Mouse (Mus musculus) intestine, postnatal 0 days (tissue): ENCODE measurements around the gene Usp7. TPM values are rescaled to one million over a fixed set of nuclear protein-coding genes. Genes with fewer than 3 reads are reported as not detected.
A peak's percentile ranks its signal among the peaks of the same experiment; 100 is the strongest.

Experiments
- ATAC-seq: fragments of 200-750 bp; cut with Nextera tagmentation; 2 replicates; pipeline ENCODE4 v1.8.0; 2017; ENCODE audit warnings: mild to moderate bottlenecking, moderate TSS enrichment, moderate library complexity
- H3K27ac ChIP-seq: fragments of 300-500 bp; sonication (generic); 2 replicates; pipeline ENCODE4 v1.5.1; 2014; ENCODE audit warnings: mild to moderate bottlenecking, low read depth, low read length, moderate library complexity
- H3K27me3 ChIP-seq: fragments of 300-500 bp; sonication (generic); replicated peaks from 2 replicates; pipeline ENCODE4 v1.6.1; 2014; ENCODE audit warnings: low read length, mixed read lengths; ENCODE audit not compliant: control insufficient read depth, insufficient read depth
- H3K36me3 ChIP-seq: fragments of 300-500 bp; sonication (generic); 2 replicates; pipeline ENCODE4 v1.6.1; 2014; ENCODE audit warnings: mild to moderate bottlenecking, moderate library complexity; ENCODE audit not compliant: control insufficient read depth, insufficient read depth
- H3K4me1 ChIP-seq: fragments of 300-500 bp; sonication (generic); replicated peaks from 2 replicates; pipeline ENCODE4 v1.6.1; 2014; ENCODE audit warnings: antibody characterized with exemption, low read length, mixed read lengths; ENCODE audit not compliant: control insufficient read depth, insufficient read depth
- H3K4me2 ChIP-seq: fragments of 300-500 bp; sonication (generic); replicated peaks from 2 replicates; pipeline ENCODE4 v1.6.1; 2014; ENCODE audit warnings: low read depth, mild to moderate bottlenecking, moderate library complexity
- H3K4me3 ChIP-seq: fragments of 300-500 bp; sonication (generic); 2 replicates; pipeline ENCODE4 v1.5.1; 2014; ENCODE audit warnings: low read depth, low read length
- H3K9ac ChIP-seq: fragments of 300-500 bp; sonication (generic); 2 replicates; pipeline ENCODE4 v1.6.1; 2014; ENCODE audit warnings: mild to moderate bottlenecking, low read depth, low read length
- H3K9me3 ChIP-seq: fragments of 300-500 bp; sonication (generic); 2 replicates; pipeline ENCODE4 v1.6.1; 2016; ENCODE audit warnings: mixed run types; ENCODE audit not compliant: control insufficient read depth
- CTCF ChIP-seq: sonication (generic); IDR thresholded peaks from 2 replicates; pipeline ENCODE4 v1.5.1; 2016; ENCODE audit warnings: low read depth, mild to moderate bottlenecking, control low read depth, antibody characterized with exemption, moderate library complexity
- WGBS: fragments of 180-500 bp; shearing (Covaris S2); extraction: QIAGEN DNeasy Blood & Tissue Kit; methylation state at CpG from one replicate; pipeline ENCODE4 v1.1.7; 2014; 5-methylcytosine and 5-hydroxymethylcytosine counted together
- polyA plus RNA-seq: library from polyadenylated mRNA; unstranded; fragments of >200 nt; fragmentation: Nextera tagmentation; extraction: Ambion mirVana; gene quantifications from 2 replicates; pipeline ENCODE4 v1.2.1, GENCODE M21; 2015

Gene Usp7
- polyA plus RNA-seq, 1 experiment from 2014 or later = 16.3 TPM

DNA sequence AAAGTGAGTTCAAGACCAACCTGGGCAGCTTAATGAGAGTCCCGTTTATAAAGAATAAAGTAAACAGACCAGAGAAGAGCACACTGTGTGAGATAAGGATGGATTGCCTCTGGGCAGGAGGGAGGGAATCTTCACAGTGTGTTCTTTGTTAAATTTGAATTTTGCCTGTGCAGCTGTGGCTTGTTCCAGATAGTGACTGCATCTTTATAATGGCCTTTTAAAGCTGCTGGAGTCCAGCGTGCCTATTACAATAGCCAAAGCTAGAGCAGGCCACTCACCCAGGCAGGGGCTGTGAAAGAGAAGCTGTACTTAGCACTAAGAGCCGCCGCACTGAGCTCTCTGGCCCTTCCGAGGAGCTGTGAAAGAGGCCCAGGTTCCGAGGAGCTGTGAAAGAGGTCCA lies 146.6 kb downstream of the Usp7 start:
- H3K9ac ChIP-seq = no peak overlapping the region
- no peaks in the 10 kb centered on the region for H3K9me3 ChIP-seq
- TF ChIP-seq CTCF = no peak
- no peak for ATAC-seq
- peaks cover 79% of the 10 kb centered on the region for H3K36me3 ChIP-seq
- no peak overlapping the region for H3K4me3 ChIP-seq
- WGBS = 75% methylated on average over 6 of the region's 6 CpGs
- no peak overlapping the region for H3K27ac ChIP-seq
- no peak overlapping the region for H3K4me2 ChIP-seq
- no peaks in the 10 kb centered on the region for H3K4me1 ChIP-seq
- H3K27me3 ChIP-seq = no peaks in the 10 kb centered on the region

DNA sequence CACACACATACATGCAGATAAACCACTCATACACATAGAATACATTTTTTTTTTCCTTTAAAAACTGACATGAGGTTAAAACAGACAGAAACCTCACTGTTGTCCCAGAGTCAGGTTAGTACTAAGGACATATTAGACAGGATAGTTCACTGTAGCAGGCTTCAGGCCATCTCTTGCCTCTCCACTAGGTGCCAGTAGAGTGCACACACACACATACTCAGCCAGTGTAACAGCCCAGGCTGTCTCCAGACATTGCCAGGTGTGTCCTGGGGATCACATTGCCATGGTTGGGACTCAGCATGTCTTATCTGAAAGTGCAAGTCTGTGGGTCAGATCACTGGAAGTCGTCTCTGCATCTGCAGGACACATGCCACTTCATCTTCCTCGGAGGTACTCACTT lies 148.3 kb downstream of the Usp7 start:
- peak; percentile 92 for TF ChIP-seq CTCF
- Histone ChIP-seq H3K36me3 (peaks cover 62% of the 10 kb centered on the region), H3K4me3 (no peak overlapping the region), H3K27me3 (no peaks in the 10 kb centered on the region), H3K4me2 (no peak overlapping the region), H3K9ac (no peak overlapping the region), H3K9me3 (no peaks in the 10 kb centered on the region), H3K27ac (peak overlapping the region; percentile 30; the same call in 1 of the 2 replicates), H3K4me1 (no peaks in the 10 kb centered on the region)
- WGBS = 61% methylated on average over 2 of the region's 2 CpGs
- ATAC-seq = peak; percentile 65

Other genes starting within 250 kb of the Usp7 start
- 116 and 120 TPM in 2 replicates for gene Pmm2, start 154.6 kb downstream of the Usp7 start, polyA plus RNA-seq
- 9.1 and 9.8 TPM in 2 replicates for gene Tmem186, start 154.6 kb downstream of the Usp7 start, polyA plus RNA-seq
- 40.1 and 43.9 TPM in 2 replicates for gene Carhsp1, start 120.2 kb downstream of the Usp7 start, polyA plus RNA-seq
- 0.22 TPM in 1 of 2 replicates, not detected in the other for gene Gm5767, start 111.5 kb downstream of the Usp7 start, polyA plus RNA-seq
- gene 1810013L24Rik, start 37.8 kb upstream of the Usp7 start, polyA plus RNA-seq = 14.3 and 15.1 TPM in 2 replicates